Mouse (Mus musculus): ENCODE results near the gene Lama2.

The Lama2 gene

DNA sequence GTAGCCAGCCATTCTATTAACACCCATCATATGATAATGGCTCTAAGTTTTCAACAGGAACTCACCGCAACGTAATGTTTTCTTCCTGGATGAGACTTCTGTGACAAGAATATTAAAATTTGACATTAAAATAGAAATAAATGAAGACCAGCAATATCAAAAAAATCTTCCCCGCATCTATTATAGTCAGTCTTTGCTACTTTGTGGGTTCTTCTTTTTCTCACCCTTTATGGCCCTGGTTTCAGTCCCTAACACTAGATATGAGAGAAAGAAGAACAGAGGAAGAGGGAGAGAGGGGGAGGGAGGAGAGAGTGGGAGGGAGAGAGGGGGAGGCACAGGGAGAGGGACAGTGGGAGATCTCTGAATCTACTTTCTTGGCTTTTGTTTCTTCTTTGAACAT, at the start of gene Lama2:
TSS of gene Lama2 (minus strand) at position 101 of the 400 bp plus-strand sequence.
- DNase-seq (ENCODE audit: low spot score), result no peak

DNA sequence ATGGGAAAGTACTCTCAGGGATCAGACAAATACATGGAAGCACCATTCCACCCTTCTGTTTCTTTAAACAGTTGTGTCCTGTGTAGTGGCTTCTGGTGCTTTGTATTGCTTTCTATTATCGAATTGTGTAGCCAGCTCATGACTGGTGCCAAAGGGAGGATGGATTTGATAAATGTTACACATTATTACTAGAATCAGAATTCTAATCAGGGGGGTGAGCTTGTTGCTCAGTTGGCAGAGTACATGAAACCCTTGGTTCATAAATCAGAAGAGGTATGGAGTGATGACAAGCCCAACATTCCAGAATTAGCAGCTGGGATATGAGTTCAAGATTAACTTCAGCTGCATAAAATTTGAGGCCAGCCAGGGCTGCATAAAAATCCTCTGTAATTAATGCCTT, 44.8 kb upstream of the Lama2 start:
- no peak for DNase-seq (ENCODE audit: low spot score)

DNA sequence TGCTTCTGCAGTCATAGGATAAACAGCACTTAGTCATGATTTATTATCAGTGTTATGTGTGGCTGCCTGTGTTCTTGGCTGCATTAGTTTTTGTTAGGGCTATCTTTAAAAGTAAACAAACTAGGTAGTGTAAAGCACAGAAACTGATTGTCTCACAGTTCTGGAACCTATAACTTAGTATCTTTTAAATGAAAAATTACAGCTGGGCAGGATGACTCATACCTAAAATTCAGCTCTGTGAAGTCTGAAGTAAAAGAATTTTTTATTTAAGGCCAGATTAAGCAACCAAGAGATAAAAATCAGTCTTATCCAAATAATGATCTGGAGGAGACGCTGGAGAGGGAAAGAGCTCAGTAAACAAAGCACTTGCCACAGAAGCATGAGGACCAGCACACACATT, 43.8 kb upstream of the Lama2 start:
- no peak for DNase-seq (ENCODE audit: low spot score)

DNA sequence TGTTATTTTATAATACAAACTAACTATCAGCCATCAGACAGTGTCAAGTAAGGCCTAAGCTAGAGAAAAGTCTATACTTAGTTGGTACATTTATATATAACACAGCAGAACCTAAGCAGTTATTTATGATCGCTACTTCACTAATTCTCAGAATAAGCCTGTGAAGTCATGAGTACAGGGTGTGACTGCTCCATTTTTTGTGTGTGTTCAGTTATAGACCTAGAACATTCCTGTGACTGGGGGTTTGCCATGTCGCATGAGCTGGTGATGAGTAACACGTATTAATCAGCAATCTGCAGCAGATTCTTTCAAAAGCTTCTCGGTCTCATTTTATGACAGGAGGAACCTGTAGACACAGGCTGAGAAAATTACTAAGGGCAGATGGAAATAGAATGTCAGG, 34.6 kb upstream of the Lama2 start:
- no peak for DNase-seq (ENCODE audit: low spot score)

DNA sequence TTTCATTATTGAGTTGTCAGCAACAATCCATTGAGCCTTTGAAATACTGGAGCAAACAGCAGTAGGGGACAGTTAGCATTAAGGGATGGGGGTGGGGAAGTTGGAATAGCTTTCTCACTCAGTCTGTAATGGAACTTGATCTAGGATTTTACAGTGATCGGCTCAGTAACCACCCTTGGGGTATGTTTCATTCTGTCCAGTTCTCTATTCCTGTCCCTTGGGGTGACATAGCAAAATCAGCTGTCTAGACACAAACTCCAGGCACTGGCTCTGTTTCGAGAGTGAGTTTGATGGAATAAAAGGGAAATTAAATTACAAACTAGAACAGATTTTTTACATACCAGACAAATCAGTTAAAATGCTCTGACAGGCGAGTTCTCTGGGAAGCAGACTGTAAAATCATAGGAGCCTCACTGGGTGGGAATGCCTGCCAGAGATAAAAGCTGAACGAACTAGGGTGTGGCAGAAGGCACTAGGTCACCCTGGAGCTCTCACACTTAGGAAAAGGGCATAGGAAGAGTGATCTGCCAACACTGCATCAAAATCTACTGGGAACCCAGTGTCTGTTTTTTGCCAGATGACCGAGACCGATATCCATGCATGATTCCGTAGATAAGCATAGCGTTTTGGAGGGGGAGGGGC, 33.3 kb upstream of the Lama2 start:
- no peak for DNase-seq (ENCODE audit: low spot score)

DNA sequence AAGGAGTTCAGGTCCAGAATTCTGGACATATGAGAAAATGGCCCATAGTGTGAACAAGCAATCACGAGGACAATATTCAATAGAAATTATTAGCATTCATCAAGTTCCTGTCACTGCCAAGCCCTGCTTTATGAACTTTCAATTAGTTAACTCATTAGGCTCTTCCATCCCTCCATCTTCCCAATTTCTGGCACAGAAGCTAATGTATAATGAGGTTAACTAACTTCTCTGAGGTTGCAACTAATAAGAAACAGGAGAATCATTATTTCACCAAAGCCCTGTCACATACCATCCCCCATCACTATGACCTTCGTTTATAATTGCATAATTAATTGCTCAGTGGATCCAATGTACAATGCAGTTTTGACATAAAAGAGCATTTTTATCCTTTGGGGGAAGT, 16.2 kb upstream of the Lama2 start:
- no peak for DNase-seq (ENCODE audit: low spot score)

DNA sequence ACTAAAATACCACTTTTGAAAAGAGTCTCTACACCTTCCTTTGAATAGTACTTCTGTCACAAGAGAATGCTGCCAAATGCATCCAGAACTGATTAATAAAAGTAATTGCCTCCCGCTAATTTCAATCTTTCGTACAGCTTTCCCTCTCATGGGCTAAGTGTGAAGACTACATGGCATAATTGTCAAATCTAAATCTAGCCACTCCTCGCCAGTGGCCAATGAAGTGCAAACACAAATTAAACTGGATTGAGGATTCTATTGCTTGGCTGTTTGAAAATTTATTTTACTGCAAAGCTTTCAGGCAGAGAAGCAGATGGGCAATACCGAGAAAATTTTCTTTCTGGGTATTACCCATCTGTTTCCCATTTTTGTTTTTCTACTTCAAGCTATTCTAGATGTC, 11.4 kb upstream of the Lama2 start:
- no peak for DNase-seq (ENCODE audit: low spot score)

DNA sequence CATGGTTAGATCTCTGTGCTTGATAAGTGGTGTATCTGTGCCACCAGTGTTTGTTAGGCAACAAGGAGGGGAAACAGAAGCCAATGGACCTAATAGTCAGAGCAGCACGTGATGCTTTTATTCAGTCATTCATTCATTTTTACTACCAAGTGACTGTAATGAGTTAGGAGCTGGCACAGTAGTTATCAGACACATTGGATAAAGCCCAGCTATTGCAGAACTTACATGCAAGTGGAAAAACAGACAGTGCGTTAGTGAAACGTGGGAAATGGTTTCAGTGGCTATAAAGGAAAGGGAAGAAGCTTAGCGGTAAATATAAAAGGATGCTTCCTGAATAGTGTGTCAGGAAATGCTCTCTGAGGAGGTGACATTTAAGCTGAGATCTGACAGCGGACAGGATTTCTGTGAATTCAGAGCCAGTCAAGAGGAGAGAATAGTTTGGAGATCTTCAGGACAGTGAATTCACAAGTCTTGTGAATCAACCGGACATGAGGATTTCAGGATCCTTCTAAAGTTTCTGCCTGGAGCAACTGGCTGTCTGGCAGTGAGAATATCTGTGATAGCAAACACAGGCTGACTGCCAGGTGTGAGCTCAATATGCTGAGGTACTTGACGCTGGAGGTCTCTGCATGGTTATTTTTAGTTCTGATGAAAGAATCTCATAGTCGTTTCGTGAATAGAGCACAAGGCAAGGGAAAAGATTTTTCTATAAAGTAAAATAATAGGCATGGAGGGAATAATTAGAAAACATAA, 2.3 kb upstream of the Lama2 start:
- DNase-seq (ENCODE audit: low spot score), result no peak

DNA sequence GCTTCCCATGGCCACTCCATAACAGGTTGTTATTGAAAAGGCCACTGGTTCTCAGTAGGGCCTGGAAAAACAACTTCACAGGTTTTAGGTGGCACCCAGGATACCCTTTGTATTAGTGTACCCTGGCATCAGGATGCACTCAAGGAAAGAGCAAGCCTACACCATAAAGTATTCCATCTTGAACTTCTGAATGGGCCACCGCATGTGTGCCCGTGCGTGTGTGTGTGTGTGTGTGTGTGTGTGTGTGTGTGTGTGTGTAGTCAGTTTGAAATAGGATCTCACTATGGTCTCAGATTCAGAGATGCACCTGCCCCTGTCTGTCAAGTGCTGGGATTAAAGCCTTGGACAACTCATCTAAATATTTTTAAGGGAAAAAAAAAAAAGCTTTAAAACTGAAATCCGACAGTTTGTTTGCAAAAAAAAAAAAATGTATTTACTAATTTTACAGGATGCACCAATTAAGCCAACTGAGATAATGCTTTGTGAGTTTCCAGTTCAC, 2.0 kb downstream of the Lama2 start:
- no peak for DNase-seq (ENCODE audit: low spot score)

DNA sequence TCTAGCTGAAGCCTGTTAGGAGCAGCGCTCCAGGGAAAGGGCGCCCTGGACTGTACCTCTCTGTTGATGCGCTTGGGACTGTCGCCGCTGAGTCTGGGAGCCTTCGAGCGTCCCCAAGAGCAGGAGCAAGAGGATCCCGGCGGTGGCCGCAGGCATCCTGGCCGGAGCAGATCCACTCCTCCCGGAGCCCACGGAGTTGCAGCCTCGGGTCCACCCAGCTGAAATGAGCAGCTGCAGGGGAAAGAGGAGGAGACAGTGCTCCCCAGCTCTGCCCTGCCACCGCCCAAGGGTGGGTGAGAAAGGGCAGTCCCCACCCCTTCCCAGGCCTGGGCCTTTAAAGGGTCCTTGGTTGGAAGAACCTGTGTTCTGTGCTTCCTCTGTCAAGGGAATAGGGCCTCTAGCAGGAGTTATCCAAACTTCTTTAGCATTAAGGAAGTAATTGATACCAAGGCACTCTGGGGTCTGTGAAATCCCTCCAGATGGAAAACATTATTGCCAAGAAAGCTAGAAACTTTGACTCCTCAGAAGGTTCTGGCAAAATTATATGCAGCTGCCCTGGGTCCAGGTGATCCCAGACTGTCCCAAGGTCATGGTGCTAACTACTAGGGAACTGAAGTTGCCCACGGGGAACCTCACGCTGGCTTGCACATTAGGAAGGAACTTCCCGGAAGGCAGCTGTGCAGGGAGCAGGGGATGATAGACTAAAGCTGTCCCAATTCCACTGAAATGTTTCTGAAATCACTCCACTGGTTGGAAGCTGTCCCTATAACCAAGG, 2.7 kb downstream of the Lama2 start:
- peak; percentile 24 for DNase-seq (ENCODE audit: low spot score)

DNA sequence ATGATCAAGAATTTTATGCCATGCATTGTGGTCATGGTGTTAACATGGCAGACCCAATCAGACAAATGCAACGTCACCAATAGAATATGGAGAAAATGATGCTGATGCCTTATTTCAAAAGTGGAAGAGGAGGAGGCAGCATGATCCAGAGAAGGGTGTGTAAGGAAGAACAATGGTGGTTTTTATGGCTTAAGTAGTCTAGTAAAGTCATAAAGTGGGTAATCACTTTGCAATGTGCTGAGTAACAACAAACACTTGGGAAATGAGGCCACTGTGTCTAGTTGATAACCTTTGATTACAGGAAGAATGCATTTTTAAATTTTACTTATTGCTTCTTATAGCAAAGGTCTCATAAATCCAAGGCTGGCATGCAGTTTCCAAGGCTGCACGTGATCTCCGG, 23.9 kb downstream of the Lama2 start:
- DNase-seq (ENCODE audit: low spot score), result no peak

DNA sequence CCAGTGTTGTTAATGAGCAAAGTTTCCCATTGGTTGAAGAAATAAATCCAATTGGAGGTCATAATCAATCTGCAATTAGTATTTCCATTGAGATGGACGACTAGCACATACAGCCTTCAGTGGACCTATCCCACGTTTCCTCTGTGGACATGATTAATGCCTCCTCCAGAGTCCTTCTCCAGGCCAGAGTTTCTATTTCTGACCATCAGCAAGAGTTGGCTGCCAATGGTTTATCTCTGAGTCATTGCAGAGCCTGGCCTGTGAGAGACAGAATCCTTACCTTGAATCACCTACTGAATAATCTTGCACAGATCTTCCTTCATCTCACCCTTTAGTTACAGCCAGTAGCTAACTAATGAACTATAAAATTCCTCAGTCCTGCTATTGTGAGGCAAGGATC, 86.3 kb downstream of the Lama2 start:
- DNase-seq (ENCODE audit: low spot score), result no peak

DNA sequence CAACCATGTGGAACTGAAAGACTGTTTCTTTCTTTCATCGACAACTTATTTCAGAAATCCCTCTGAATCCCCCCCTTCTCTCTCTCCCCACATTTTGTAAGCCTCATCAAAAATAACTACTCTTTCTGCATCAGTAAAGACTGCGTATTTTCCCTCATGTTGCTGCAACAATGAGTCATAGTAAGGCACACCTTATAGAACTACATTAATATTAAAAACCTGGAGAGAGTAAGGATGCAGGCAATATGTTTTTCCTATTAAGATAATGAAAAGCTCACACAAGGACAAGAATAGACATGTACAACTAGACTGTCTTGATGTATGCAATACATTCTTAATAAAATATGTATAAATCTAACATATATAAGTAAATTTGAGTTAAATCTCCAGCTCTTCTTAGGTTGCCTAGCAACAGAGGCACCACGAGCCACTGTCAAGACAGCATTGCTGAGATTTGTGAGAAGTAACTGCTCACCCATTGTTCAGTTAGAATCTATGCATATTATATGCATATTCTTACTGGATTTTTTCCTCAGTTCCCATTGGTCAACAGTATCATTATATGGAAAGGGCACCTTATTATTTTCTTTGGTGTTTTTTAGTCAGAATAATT, 110.6 kb downstream of the Lama2 start:
- DNase-seq (ENCODE audit: low spot score), result no peak

DNA sequence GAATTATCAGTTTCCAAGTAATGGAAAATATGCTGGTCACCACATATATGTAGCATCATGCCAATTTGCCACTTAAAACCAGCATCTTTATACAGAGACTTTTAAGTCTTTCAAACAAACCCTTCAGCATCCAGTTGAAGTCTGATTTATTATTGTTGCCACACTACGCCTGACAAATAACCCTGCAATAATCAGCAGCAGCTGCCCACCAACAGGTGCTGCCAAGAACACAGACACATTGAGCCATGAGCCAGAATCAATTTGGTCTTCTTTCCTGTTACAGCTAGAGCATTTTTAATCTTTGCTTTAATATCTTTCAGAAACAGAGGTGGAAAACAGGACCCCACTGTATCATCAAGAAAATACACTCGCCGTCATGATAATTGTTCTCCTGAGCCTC, 118.7 kb downstream of the Lama2 start:
- no peak for DNase-seq (ENCODE audit: low spot score)

DNA sequence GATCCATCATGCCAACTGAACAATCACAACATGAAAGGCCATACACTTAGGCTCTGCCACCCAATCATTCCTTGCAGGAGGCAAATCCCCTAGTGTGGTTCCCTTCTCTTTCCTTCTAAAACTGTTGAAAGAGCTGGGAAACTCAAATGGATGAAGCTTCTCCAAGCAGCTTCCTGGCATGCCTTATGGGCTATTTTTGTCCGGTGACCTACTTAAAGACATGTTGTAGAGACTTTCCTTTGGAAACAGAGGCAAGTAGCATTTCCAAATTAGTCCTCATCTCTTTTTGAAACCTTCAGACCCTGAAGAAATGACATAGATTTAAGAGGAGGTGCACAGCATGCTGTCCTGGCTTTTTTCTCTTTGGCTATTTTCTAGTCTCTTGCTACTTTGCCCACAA, 131.1 kb downstream of the Lama2 start:
- no peak for DNase-seq (ENCODE audit: low spot score)

DNA sequence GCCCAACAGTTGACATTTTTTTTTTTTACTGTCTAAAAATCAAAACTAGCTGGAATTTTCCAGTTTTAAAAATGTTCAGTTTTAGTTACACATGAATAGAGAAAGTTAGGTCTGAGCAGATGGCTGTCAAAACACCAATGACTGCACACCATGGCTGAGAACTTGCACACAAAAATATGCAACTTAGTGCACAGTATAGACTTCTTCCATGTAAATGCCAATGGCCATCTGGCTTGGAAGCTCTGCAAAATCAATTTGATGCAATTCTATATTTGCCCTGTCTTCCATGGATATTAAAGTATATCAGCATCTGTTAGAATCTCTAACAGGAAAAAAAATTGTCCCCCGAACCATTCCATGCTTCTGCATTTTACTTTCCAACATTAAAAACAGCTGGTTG, 135.5 kb downstream of the Lama2 start:
- no peak for DNase-seq (ENCODE audit: low spot score)

DNA sequence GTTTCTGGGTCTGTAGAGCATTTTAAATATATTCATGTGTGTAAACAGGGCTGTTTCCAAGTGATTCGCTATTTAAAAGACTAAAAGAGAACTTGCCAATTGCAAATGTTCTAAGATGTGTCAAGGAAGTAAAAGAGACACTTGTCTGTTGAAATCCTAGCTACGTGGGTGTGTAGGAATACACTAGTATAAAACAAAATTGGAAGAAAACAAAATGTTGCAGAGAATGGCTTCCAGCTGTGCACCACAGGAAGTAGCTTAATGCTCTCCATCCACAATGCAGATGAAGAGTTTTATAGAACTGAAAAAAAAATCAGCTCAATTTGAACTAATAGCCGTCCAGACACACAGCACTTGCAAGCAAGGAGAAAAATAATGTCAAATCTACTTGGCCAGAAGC, 144.0 kb downstream of the Lama2 start:
- no peak for DNase-seq (ENCODE audit: low spot score)

DNA sequence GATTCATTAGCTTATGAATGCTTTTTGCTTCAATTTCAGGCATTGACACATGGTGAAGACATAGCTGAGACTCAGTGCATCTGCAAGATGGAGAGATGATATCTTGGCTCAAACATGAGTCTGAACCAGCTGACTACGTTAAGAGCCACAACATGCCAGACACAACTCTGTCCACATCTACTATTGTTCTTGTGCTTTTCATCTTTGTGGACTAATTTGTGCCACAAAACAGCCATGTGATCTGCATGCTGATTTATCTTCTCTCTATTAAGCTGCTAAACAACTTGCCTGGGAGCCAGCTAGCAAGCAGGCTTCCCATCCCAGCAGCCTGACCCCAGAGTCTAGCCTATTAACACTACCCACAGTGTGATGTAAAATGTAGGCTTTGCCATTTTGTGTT, 151.3 kb downstream of the Lama2 start:
- no peak for DNase-seq (ENCODE audit: low spot score)

DNA sequence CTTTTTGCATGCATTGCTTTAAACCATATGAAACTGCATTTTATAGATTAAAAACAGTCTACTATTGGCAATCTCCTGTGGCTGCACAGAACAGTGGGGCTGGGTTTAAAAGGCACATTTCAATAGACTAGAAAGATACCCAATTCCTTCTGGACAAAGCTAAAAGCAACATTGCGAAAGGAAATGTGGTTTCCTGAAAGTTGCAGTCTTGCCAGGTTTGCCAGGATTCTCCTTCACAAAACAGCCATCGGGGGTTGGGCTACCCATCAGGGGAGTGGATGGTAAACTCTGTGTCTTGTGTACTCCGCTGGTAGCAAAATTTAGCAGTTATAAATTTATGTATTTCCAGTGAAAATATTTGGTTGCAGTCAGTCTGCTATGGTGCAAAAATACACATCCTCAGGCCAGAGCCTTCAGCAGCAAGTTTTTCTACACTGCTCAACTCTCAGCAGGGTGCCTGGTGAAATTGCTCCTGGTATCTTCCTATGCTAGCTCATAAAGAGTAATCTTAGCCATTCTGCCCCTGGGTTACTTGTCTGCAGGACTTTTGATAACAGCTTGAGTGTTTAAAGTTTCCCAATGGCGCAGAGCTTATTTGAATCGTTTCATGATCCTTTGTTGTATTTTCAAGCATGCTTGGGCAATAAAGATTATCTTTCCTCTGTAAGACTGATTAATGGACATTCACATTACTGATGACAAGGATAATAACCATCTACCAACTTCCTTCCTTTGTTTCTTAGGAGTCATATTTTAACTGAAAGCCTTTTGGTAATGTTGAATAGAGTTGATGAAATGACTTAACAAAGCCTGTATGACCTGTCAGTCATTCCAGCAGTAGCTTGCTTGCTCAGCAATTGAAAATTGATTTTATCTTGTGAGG, 205.7 kb downstream of the Lama2 start:
- DNase-seq (ENCODE audit: low spot score), result no peak

DNA sequence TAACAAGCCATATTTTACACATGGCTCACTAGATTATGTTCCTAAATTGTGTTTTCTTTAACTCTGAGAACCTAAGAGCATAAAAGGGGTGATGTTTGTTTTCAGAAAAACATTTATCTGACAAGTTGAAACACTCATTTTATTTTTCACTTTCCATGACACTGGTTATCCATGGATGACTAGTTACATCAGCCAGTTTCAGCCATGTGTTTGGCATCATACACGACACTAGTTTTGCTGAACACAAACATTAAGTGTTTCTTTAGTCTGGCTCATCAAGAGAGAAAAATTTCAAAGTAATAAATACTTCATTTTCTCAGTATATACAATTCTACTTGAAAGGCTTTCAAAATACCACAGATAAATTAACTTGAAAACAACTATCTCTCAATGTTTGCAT, 228.8 kb downstream of the Lama2 start:
- DNase-seq (ENCODE audit: low spot score), result no peak

DNA sequence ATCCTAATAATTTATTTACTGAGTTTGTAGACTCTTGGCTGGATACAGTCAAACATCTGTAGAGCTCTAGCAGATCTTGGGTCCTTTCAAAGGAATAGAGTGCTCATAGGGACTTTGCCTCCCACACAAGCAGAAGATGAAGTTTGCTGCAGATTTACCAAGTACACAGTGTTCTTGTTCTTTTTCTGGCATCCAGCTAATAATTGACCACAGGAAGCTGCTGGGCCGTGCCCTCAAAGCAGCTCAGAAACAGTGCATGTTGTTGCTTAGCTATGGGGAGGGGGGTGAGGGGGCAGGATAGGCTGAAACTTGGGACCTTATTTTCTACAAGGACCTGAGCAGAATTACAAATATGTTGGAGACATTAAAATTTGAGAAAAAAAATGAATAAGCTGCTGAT, 232.0 kb downstream of the Lama2 start:
- DNase-seq (ENCODE audit: low spot score), result no peak

DNA sequence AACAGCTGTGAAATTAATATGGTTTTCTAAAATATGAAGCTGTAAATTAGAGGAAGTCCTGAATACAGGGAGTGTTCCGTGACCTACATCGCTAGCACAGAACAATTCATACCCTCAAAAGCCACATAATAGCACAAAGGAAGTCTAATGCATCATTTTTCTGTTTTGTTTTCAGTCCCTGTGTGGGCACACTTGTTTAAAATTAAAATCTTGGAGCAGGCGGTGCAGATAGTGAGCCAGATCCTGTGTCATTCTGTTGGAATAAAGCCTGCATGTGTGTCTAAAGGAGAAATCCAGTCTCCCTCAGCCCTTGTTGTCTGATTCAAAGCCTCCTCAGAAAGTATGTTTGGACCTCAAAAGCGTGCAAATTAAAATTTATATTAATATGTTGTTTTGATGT, 234.9 kb downstream of the Lama2 start:
- DNase-seq (ENCODE audit: low spot score), result no peak

Data from ovary, postnatal 14 days (tissue).